Mouse (Mus musculus) megakaryocyte-erythroid progenitor cell, adult 5-6 weeks (primary cell): ENCODE data around the gene Cygb. TPM values are rescaled to one million over a fixed set of nuclear protein-coding genes. Genes with fewer than 3 reads are reported as not detected.
"Not testable (repeated sequence)": the region's sequence is repeated elsewhere in the genome, so short reads cannot be mapped to it uniquely, and the experiment has no call there.

Experiments
- ATAC-seq: replicated peaks from 2 replicates; pipeline ENCODE4 v1.8.0; 2016; ENCODE audit warnings: mild to moderate bottlenecking, inconsistent platforms; ENCODE audit not compliant: severe bottlenecking, poor library complexity, low FRiP score, low TSS enrichment
- total RNA-seq, 2 experiments: library from RNA; stranded (forward) in 1 of 2; stranded (reverse) in 1 of 2; fragments of 200-1000, 215-1000 nt in 1 of 2; fragments of >200 nt in 1 of 2; fragmentation: Nextera tagmentation in 1 of 2; gene quantifications; 2 replicates each; pipeline ENCODE4 v1.2.3; 2014 to 2017

Gene Cygb
- total RNA-seq, 2 experiments from 2014 or later, result not detected

- no peak for ATAC-seq
Observed at GRCm38 (mm10) chr11:116676175-116676976, 22.3 kb upstream of the Cygb start.

GRCm38 (mm10) chr11:116675429-116675828 is 21.3 kb upstream of the Cygb start:
- not testable (repeated sequence) for ATAC-seq

- ATAC-seq, result no peak
Observed at GRCm38 (mm10) chr11:116674616-116675379, 20.7 kb upstream of the Cygb start.

DNA sequence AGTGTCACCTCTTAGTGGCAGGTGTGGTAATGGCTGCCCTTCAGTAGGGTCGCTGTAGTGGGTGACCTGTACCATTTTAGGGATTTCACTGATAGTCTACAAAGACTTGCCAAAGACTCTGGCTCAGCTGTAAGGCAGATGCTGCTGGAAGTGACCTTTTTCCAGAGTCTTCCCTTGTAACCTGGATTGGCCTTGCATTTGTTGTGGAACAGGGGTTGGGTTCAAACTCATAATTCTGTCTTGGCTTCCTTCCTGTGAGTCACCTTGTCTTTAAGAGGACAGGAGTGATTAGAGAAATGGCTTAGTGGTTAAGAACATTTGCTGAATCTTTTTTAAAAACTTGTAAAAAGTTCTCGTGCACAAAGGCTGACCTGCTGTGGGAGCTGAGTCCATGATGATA is 19.3 kb upstream of the Cygb start:
- no peak for ATAC-seq

GRCm38 (mm10) chr11:116672595-116672994 is 18.5 kb upstream of the Cygb start:
- 0 out of 2 replicates have a peak, but pooled peaks have one; percentile 5 for ATAC-seq

GRCm38 (mm10) chr11:116671845-116672434 is 17.8 kb upstream of the Cygb start:
- ATAC-seq, result no peak

- peak; percentile 89 for ATAC-seq
Observed at GRCm38 (mm10) chr11:116671112-116671844, 17.2 kb upstream of the Cygb start.

DNA sequence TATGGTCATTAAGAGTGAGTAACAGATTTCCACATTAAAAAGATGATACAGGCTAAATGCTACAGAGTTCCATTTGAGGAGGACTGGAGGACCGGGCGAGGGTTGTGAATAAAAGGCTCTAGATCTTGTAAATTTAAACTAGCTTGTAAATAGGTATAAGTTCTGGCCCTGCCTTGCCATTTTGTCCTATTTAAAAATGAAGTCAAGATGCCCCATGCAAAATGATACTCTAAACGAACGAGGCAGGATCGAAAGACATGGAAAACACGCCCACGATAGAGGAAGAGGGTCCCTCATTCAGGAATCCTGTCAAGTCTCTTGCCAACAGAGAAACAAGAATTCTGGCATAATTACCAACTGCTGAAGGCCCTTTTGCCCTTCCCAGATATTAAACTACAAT is 16.3 kb upstream of the Cygb start:
- no peak for ATAC-seq

GRCm38 (mm10) chr11:116669787-116670365 is 15.8 kb upstream of the Cygb start:
- ATAC-seq, result no peak

DNA sequence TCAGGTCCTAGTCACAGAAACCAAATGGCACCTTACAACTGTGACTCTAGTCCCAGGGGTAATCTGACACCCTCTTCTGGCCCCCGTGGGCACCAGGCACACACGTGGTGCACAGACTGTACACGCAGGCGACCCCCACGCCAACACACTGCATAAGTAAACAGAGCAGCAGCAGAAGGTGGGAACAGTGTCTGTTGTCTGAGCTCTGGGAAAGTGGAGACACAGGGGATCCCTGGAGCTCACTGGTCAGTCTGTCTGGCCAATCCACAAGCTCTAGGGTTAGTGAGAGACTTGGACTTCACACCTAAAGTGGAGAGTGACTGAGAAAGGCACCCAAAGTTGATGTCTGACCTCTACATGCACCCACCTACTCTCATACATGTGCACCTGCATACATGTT is 15.2 kb upstream of the Cygb start:
- no peak for ATAC-seq

- no peak for ATAC-seq
Observed at GRCm38 (mm10) chr11:116668839-116669238, 14.7 kb upstream of the Cygb start.

DNA sequence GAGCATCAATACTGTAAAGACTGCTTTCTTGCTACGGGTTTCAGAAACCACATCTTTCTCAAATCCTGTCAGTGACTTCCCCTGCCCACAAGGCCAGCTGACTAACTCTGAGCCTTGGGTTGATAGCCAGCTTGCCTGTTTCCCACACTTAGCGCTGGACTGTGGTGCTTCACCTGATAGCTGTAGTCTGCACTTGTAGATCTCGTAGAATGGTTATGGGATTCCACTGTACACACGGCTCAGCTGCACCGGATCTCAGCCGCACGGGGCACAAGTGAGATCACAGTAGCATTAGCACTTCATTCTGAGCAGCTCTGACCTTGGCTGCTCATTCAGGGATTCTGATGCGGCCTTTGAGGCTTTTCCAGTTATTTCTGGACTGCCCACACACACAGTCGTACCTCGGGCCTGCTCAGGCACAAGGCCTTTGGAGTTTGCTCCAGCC is 14.3 kb upstream of the Cygb start:
- no peak for ATAC-seq

DNA sequence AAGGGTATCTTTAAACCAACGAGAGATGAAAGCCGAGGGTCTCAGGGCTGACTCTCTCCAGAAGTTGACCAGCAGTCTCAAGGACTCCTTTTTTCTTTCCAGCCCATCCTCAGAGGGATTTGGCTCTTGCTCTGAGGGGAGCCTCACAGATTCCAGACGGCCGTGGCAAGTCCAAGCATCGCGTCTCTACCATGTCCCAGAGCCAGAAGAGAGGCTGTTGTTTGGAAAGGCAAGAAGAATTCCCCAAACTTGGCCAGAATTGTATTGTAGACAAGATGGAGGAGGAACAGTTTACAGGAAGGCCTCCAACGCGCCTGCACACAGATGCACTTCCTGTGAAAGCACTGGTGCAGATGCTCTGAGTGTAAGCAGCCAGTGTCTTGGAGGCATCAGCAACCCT is 13.8 kb upstream of the Cygb start:
- ATAC-seq, result no peak

DNA sequence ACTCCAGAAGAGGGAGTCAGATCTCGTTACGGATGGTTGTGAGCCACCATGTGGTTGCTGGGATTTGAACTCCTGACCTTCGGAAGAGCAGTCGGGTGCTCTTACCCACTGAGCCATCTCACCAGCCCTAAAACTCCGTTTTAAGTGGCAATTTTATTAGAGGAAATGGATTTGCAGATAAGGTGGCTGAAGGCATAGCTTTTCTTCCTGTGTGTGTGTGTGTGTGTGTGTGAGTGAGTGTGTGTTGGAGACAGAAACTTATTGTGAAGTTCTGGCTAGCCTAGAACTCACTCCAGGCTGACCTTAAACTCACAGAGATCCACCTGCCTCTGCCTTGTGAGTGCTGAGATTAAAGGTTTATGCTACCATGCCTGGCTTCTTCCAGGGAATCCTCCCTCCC is 12.9 kb upstream of the Cygb start:
- not testable (repeated sequence) for ATAC-seq

- ATAC-seq, result no peak
Observed at GRCm38 (mm10) chr11:116666566-116666965, 12.5 kb upstream of the Cygb start.

GRCm38 (mm10) chr11:116665289-116665688 is 11.2 kb upstream of the Cygb start:
- ATAC-seq, result no peak

DNA sequence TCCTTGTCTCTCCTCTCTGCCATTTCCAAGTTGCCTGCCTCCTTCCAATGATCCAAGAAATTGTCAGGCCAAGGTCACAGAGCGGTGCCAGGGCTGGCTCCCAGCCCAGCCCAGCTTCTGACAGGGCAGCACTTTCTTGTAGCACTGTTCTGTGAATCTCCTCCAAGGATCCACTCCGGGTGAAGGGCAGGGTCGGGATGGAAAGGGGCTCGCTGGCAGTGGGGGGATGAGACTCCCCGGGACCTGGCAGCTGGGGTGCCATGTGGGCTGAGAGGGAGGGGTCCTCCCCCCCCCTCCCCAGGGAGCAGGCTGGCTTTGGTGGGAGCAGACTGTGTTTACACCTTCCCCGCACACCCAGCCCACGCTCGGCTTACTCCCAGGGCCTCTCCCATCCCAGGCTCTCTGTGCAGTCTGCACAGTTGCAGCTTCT is 7.8 kb upstream of the Cygb start:
- ATAC-seq, result no peak

GRCm38 (mm10) chr11:116661291-116661947 is 7.3 kb upstream of the Cygb start:
- no peak for ATAC-seq

DNA sequence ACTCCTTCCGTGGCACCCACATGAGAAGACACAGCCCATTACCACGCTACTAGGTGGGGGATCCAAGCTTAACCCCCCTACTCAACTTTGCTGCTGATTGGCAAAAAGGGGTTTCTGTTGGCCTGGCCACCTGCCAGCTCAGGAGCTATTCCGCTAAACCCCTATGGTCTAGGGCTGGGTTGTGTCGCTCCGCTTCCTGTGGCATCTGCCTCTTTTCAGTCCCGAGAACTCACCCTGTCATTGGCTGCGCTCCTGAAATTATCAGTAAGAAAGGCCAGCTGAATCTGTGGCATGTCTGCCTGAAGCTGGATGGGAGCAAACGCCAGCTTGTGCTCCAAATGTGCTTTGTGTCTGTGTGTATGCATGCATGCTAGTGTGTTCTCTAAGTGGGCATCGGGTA is 6.1 kb upstream of the Cygb start:
- ATAC-seq, result no peak
